Mouse (Mus musculus) 3134 (cell line): ENCODE measurements around the gene Nxpe3.

Experiments
- DNase-seq: peaks from one replicate; pipeline ENCODE4 v3.0.0-alpha.2; 2011; ENCODE audit warnings: low spot score; ENCODE audit not compliant: insufficient read length; ENCODE audit errors: extremely low read depth

Gene Nxpe3

DNA sequence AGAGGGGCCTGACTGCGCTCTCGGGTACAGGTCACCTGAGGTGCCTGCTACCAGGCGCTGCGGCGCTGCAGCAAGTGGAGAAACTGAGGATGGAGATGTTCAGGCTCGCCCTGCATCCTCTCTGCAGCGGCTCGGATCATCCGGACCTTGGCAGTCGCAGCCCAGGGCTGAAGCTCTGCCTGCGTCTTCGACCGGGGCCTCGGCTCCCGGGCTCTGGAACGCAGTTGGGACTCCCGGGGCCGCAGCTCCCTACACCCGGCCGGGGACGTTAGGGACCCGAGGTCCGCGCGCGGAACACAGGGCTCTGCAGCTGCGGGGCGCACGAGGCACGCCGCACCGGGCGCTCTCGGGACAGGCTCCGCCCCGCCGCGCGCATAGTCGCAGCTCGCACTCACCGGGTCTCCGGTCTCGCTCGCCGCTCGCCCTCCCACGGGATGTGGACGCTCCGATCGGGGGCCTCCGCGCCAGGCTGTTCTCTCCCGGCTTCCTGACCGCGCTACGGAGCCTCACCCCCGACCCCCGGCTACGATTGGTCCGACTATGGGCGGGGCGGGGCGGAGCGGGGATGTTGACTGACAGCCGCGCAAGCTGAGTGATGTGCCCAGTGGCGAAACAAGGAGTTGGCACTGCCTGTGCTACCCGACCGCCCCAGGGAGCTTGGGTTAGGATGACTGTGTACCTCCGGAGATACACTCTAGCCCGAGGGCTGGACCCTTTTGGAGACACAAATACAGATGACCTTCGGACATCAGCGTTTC lies at the start of gene Nxpe3:
Nxpe3 (minus strand) TSS at position 393 of the 758 bp plus-strand sequence.
- peak; percentile 89 for DNase-seq

DNA sequence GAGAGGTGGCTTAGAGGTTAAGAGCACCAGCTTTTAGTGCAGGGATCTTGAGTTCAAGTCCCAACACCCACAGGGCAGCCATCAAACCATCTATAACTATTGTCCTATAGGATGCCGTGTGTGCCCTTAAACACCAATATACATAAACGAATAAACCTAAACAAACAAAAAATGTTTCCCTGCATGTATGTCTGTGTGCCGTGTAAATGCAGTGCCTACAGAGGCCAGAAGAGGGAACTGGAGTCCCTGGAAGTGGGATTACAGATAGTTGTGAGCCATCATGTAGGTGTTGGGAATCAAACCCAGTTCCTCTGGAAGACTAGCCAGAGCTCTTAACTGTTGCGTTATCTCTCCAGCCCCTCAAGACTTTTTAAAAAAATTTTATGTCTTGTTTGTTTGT lies 45.7 kb upstream of the Nxpe3 start:
- DNase-seq: no peak

GRCm38 (mm10) chr16:55939703-55940102 lies 44.6 kb upstream of the Nxpe3 start:
- no peak for DNase-seq

DNA sequence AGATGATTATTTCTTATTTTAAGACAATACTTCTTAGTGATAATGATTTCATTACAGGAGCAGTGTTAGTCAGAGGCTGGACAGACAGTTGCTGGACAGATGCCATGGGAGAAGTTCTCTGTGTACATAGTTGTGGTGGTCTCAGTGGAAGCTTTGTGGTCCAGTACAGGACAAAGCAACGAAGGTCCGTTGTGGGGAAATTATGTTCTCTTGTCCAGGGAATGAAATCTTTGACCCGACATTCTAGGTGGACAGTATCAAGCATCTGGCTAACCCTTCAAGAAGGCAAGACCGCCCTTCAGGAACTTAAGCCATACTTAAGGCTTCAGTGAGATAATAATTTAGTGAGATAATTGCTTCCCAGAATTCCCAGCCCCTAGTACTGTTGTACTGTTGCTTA lies 43.7 kb upstream of the Nxpe3 start:
- no peak for DNase-seq

- peak; percentile 90 for DNase-seq
Measured at GRCm38 (mm10) chr16:55934453-55935037, 39.5 kb upstream of the Nxpe3 start, which contains the start of gene Cep97. Gene Cep97 (minus strand): TSS chr16:55934855.

DNA sequence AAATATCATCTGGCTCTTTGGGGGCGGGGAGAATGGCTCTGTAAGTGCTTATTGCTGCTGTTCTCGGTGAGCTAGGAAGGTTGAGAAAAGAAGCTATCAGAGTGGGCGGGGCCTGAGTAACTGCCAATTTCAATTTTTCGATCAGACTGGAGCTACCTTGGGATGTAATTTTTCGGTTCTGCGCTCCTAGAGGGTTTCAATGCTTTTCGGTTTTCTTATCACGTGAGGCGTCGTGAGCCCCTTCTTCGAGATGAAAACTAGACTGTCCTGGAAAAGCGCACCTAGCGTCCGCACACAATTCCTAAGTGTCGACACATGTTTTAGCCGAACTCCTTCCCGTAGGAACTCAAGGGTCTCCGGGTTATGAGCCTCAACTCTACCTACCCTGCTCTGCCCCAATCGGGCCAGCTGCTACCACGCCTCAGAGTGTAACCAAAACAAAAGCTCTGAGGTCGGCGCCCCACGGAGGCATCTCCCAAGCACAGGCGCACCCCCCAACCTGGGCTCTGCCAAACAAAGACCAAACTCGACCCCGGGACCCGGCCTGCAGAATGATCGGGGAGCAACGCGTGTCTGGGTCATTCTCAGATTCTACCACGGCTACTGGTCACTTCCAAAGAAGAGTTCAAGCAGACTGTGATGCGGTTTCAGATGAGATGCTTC lies 38.7 kb upstream of the Nxpe3 start:
- DNase-seq: no peak

DNA sequence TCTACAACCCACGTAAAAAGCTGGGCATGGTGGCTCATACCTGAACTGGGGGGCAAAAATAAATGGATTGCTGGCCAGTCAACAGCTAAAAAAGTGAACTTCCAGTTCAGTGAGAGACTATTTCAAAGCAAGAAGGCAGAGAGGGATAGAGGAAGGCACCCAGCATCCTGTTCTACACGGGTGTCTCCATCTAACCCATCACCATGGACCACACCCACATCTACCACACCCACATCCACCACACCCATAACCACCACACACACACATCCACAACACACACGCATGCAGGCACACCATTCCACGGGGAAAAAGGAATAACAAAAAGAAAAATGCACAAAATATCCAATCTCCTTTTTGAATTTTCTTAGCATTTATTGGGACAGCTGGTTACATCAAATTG lies 28.9 kb upstream of the Nxpe3 start:
- DNase-seq: no peak

GRCm38 (mm10) chr16:55922079-55922478 lies 27.0 kb upstream of the Nxpe3 start:
- DNase-seq: no peak

DNA sequence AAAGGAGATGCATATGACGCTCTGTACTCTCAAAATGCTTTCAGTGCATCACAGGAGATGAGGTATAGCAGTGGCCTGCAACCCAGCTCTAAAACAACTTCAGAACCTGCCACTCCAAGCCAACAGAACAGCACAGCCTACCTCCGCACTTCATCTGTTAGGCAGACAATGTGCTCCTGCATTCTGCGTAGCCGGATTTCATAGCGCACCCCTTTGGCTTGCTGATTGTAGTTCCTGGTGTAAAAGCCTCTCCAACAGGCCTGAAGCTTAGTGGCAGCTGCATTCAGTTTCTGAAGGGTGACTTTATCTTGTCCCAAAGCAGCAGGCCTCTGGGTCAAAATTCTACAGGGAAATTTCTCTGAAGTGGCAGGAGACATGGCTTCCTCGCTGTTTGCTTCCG lies 19.6 kb upstream of the Nxpe3 start:
- no peak for DNase-seq

DNA sequence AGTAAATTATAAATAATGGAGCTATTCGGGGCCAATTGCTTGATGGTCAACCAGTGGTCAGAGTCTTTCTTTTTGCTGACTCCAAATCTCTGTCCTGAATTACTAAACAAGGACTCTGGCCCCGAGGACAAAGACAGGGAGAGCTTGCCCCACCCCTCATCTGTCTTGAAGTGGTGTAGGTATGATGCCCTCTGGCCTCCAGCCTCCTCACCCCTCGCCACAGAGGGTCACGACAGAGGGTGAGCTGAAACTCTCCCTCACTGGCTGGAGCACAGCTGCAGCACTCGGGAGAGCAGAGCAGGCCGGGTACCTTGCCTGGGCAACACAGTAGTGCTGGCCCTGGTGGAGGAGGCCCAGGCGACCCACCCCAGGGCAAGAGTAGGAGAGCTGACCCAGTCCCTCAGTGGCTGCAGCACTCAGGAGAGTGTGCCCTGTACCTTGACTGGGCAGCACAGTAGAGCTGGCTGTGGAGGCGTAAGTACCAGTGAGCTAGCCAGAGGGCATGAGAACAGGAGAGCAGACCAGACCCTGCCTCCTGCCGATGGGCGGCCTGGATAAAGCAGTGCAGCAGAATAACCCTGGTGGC lies 15.2 kb upstream of the Nxpe3 start:
- DNase-seq: no peak

GRCm38 (mm10) chr16:55906928-55907679 lies 12.0 kb upstream of the Nxpe3 start:
- DNase-seq: no peak

DNA sequence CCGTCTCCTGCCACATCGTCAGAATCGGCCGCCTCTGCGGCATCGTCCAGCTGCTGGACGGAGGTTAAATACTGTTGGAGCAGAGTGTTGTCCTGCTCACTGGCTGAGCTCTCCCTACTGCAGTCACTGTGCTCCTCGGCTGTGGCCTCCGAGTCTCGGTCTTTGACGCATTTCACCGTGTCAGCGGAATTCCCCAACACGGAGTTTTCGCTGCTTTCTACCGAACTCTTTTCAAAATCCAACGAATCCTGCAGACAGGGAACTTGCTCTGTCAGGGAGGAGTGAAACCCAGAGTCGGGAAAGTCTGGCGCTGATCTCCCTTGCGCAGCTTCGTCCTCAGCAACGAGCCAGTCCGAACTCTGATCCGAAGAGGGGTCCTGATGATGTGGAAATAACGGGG lies 10.3 kb upstream of the Nxpe3 start:
- DNase-seq: no peak

DNA sequence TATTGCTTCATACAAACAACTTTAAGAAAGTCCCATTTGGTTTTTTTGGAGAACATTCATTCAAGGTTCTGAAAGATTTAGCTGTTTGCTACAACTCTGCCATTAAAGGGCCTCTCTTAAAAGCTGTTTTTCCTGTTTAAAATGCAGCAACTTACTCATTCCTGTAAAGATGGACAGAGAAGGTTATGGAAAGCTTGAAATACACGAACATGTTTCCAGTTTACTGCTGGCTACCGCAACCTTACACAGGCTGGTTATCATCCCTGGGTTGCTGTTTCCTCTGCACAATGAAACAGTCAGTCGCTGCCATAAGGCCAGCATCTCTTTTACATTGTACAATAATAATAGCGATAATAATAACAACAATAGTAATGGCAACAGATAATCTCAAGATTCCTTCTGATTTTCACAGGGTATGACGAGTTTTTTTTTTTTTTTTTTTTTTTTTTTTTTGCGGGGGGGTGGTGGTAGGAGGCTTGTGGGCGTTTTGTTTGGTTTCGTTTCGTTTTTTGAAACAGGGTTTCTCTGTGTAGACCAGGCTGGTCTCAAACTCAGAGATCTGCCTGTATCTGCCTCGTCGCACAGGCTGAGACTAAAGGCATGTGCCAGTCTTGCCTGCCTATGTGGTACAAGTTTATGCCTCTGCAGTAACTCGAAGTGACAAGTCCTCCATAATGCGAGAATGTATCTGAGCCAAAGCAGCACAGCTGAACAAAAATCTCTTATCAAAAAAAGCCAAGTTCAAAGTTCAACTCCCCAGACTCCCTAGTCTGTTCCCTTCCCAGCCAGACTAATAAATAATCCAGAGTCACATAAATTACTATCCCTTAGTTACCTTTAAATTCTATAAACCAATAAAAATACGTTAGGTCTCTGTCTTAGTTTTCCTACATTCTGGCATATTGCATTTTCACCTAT lies 7.0 kb upstream of the Nxpe3 start:
- no peak for DNase-seq

DNA sequence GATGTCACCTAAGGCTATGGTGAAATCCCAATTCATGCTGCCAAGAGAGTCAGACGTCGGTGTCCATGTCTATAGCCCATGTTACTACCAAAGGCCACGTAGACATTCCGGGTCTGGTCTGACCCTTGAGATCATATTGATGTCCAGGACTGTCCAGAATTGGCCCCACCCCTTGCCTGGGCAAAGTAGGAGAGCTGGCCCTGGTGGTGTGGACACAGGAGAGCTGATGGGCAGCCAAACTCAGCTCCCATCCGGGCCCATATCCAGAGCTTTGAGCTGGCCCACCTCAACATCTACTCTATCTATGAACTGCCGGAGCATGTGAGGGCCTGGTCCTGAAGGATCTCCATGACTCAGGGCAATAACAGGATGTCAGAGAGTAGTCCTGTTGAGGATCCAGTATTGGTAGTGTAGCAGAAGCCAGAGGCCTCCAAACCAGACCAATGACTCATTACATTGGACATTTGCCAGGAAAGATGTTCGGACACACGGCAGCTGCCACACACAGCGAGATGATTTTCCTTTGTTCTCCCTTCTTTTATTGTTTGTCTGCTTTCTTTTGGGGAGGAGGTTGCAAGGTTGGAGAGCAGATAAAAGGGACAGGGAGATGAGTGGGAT lies 3.4 kb upstream of the Nxpe3 start:
- peak; percentile 50 for DNase-seq

DNA sequence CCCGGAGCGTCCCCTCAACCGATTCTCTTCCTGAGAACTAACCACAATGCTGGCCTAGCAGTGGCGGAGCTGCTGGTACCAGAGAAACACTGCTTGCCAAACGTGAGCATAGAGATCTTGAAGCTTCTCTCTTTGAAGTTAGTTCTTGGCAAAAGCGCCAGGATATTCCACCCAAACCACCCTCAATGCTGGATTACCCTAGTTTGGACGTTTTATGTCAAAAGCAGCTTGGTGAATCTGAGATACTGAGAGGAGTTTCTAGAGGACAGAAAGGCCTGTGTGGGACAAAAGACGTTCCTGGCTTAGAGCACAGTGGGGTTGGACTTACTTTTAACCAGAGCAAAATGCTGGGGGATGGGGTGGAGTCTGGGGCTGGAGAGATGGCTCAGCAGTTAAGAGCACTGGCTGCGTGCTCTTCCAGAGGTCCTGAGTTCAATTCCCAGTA lies 588 bp upstream of the Nxpe3 start:
- DNase-seq: no peak

DNA sequence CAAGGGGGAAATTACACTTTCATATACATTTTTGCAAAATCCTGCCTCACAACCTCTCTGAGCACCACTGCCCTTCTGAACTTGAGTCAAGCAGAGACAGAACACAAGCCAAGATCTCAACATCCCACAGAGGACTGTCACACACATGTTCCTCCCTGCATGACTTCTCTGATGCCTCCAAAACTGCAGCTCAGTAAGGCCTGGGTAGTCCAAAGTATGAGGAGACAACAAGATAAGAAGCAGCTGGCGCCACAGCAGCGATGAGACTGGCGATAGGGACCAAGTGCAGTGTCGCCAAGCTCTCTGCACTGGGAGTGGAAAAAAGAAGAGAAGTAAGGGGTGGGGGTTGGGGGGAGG lies 571 bp downstream of the Nxpe3 start:
- DNase-seq: no peak

GRCm38 (mm10) chr16:55893410-55894107 lies 1.5 kb downstream of the Nxpe3 start:
- DNase-seq: no peak

- no peak for DNase-seq
Measured at GRCm38 (mm10) chr16:55892484-55892883, 2.6 kb downstream of the Nxpe3 start.

GRCm38 (mm10) chr16:55891346-55891745 lies 3.7 kb downstream of the Nxpe3 start:
- no peak for DNase-seq
